Mouse (Mus musculus): ENCODE results near the gene Ttll7.

DNA sequence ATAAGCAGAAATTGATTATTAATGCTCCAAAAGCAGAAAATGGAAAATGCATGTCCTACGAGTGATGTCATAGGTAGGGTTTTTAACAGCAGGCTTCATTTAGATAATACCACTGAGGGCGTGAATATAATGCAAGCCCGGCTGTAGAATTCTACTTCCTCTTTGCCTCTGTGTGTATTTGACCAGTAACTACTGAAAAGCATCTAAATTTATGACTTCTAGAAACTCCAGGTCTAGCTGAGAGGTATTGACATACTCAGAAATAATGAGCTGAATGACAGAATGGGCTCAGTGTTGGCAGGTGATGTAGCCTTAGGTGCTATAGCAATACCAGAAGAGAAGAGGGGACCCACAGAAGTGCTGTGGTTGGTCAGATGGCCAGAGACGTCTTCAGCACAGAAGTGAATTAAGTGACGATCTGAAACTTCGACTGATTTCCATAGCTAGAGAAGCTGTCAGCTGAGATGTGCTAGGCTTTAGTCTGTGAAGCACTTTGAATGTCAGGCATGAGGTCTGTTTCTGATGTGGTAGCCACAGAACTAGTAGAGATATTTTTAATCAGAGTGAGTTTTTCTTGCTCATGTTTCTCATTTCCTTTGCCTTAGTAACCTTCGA, 2.4 kb downstream of the Ttll7 start:
- no peak for TF ChIP-seq GATA1 (IDR thresholded peaks at IDR 0.05; ENCODE audit: borderline replicate concordance, low read length)
- no peak for TF ChIP-seq FLI1 (IDR thresholded peaks at IDR 0.05; ENCODE audit: low read length)
